Mouse (Mus musculus) retina, postnatal 7 days (tissue): ENCODE measurements around the gene Tmem270.
A peak's percentile ranks its signal among the peaks of the same experiment; 100 is the strongest.
"Not testable (repeated sequence)": the region's sequence is repeated elsewhere in the genome, so short reads cannot be mapped to it uniquely, and the experiment has no call there.

ENCODE experiments used
- DNase-seq: peaks from one replicate; pipeline ENCODE4 v3.0.0-alpha.2; 2012; ENCODE audit warnings: low read depth, low spot score

The Tmem270 gene

DNA sequence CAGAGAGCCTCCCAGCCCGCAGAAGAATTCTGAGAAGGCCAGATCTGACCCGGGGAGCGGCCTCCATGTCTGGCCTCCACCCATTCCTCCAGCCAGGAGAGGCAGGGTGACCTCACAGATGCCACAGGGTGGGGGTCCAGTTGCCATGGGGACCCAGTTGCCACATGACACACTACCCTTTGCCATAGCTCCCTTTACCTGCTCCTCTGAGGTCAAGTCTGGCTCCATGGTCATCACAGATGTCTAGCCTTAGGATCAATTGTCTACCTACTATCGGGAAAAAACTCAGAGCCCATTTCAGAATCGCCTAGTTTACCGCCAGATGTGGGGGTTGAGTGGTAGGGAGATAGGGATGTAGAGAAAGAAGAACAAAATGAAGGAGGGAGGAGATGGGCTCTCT lies at the start of gene Tmem270:
TSS of gene Tmem270 (minus strand) at position 101 of the 400 bp plus-strand sequence.
- no peak for DNase-seq

GRCm38 (mm10) chr5:134955491-134955890 lies 49.0 kb upstream of the Tmem270 start:
- DNase-seq = no peak

DNA sequence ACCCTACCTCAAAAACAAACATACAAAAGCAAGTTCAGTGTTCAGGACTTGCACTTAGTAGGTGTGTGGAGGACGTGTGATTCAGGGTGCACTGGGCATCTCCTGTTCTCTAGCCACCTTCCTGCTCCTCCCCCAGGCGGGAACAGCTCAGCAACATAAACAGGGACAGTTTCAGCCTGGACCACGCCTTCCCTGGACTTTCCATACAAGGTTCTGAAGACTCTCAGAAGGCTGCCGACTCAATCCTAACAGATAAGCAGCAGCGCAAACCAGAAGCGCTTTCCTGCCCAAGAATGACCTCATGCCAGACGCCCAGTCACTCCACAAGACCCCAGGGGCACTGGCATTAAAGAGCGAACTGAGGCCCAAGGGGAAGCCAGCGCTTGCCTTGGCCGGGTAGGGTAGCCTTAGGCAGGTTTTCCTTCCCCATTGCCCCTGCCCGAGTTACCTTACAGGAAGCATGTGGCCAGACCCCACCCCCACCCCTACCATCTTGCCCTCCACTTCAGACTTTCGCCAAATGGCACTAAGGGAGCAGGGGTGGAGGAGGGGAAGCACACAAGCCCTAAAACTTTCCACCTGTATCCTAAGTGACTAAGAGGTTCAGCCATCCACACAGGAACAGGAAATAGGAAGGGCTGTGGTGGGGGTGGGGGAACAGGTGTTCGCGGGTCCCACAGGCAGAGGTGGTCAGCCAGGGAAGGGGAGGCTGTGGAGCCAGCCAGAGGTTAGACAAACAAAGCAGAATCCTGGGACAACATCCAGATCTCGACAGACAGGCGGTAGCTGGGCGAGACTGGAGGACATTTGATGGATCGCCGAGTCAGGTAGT lies 44.7 kb upstream of the Tmem270 start:
- no peak for DNase-seq

DNA sequence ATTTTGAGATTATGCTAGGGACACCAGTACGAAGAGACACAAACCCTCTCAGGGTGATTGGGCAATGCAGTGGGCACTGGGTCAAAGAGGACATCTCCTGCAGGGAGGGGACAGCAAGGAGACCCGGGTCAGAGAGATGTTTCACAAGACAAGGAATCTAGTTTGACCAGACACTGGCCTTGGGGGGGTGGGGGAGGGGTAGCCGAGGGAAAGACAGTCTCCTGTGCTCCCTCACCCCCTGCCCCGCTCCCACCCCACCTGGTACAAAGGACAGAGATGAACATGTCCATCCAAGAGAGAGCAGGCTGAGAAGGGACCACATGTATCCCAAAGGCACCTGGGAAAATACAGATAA lies 41.5 kb upstream of the Tmem270 start:
- DNase-seq = no peak

- no peak for DNase-seq
Measured at GRCm38 (mm10) chr5:134947420-134948084, 41.0 kb upstream of the Tmem270 start.

- no peak for DNase-seq
Measured at GRCm38 (mm10) chr5:134946857-134947255, 40.3 kb upstream of the Tmem270 start, which contains the start of gene Cldn4. TSS of gene Cldn4 (minus strand) at chr5:134946934.

- no peak for DNase-seq
Measured at GRCm38 (mm10) chr5:134946063-134946856, 39.7 kb upstream of the Tmem270 start.

- no peak for DNase-seq
Measured at GRCm38 (mm10) chr5:134945266-134945959, 38.9 kb upstream of the Tmem270 start.

DNA sequence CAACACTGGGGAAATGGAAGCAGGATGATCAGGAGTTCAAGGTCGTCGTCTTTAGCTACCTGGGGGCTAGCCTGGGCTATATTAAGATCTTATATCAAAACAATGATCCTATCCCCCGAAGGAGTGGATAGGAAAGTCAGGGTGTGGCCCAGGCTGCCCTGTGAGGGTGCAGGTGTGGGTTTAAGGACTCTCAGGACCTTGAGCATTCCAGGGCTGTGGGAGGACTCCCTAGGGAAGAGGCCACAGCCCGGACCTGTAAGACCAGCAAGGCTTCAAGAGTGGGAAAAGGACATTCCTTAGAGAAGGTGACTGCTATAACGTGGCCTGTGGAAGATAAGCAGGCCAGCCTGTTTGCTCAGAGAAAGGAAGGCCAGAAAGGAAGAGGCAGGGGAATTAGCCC lies 37.6 kb upstream of the Tmem270 start:
- no peak for DNase-seq

- DNase-seq = no peak
Measured at GRCm38 (mm10) chr5:134942740-134943139, 36.2 kb upstream of the Tmem270 start.

GRCm38 (mm10) chr5:134941472-134942209 lies 35.1 kb upstream of the Tmem270 start:
- DNase-seq = no peak

GRCm38 (mm10) chr5:134939554-134939953 lies 33.0 kb upstream of the Tmem270 start:
- DNase-seq = not testable (repeated sequence)

GRCm38 (mm10) chr5:134939069-134939468 lies 32.5 kb upstream of the Tmem270 start:
- no peak for DNase-seq

- DNase-seq = no peak
Measured at GRCm38 (mm10) chr5:134936626-134937185, 30.2 kb upstream of the Tmem270 start.

DNA sequence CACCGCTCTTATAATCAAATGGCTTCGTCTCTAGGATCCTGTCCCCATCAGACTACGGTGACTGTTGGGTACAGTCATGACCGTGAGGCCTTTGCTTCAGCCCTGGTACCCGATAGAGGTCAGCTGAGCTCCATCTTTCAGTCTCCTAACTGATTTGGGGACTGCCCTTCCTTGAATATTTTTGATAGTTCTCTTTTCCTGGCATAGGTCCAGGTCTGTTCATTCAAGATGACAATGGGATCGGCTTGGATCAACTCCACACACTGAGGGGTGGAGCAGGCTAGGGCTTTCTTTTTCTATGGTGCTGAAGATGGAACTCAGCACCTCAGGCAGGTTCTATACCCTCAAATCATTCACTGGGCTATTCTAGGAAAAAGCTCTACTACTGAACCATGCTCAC lies 29.5 kb upstream of the Tmem270 start:
- no peak for DNase-seq

- DNase-seq = no peak
Measured at GRCm38 (mm10) chr5:134934666-134935065, 28.1 kb upstream of the Tmem270 start.

- DNase-seq = not testable (repeated sequence)
Measured at GRCm38 (mm10) chr5:134933686-134934085, 27.2 kb upstream of the Tmem270 start.

GRCm38 (mm10) chr5:134933281-134933680 lies 26.7 kb upstream of the Tmem270 start:
- no peak for DNase-seq

- DNase-seq = peak; percentile 56
Measured at GRCm38 (mm10) chr5:134932903-134933276, 26.4 kb upstream of the Tmem270 start.

DNA sequence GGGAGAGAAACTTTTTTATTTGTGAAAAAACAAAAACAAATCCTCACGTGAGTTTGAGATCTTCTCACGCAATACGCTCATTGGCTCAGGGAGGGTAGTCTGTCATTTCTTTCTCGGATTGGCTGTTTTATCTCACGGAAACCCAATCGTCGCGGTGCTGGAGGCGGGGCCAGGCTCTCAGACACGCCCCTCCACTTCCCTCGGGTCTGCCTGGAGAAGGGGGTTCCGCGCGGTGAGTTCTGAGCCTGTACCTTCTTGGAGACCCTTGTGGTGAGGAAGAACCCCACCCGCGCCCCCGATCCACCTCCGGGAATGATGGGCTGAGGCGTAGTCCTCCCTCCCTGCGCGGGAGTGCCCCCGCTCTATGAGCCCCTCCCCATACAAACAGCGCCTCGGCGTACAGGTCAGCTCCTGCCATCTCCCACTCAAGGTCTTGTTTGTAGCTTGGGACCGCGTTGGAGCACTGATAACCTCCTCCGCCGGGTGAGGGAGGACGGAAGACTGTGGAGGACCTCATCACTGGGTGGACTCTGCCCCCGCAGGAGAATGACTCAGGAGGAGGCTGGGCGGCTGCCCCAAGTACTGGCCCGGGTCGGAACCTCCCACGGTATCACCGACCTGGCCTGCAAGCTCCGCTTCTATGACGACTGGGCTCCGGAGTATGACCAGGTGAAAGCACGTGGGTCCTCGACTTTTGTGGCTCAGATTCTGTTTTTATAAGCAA lies 25.8 kb upstream of the Tmem270 start, which contains the start of gene Mettl27:
TSS of gene Mettl27 (plus strand) at position 190 of the 724 bp plus-strand sequence.
- DNase-seq = peak; percentile 70
